Mouse (Mus musculus) inflammation-experienced regulatory T-cells (primary cell): ENCODE data around the gene Isyna1. TPM values are rescaled to one million over a fixed set of nuclear protein-coding genes. Genes with fewer than 3 reads are reported as not detected.

ENCODE experiments used
- polyA plus RNA-seq, 2 experiments: library from polyadenylated mRNA; unstranded; fragments of 100-300 nt; shearing (Covaris generic); gene quantifications; one replicate each; pipeline ENCODE4 v1.2.1; 2017

Gene Isyna1
- polyA plus RNA-seq, result 100 to 1,000 TPM in 1 of 2 experiments, 10 to 100 TPM in 1; 83.1 to 103 TPM

DNA sequence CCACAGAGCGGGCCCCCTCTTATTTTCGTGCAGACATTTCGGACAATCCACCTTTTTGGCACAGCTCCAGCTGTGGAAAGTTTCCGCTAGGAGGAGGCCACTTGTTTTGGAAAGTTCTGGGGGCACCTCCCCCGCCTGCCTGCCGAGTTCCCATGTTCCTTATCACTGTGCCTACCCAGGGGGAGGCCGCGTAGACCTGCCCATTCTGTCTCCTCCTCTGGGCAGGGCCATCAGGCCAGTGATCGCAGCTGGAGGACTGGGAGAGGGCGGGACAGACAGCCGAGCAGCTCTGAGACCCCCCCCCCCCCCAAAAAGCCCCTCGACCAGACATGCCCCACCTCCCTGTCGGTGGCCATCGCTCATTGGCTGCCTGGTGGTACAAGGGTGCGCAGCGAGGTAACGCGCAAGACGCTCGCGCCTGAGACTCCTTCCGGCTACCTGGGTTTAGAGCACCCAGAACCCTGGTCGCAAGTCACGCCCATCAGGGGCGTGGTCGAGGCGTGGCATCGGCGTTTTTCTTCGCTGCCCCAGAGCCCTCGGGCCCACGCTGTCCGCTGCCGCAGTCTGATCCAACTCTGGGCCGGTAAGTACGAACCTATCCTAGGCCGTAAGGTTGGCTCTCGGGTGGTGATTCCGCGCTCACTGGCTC lies at the start of gene Isyna1:
Isyna1 (plus strand) TSS at position 413 of the 649 bp plus-strand sequence.

DNA sequence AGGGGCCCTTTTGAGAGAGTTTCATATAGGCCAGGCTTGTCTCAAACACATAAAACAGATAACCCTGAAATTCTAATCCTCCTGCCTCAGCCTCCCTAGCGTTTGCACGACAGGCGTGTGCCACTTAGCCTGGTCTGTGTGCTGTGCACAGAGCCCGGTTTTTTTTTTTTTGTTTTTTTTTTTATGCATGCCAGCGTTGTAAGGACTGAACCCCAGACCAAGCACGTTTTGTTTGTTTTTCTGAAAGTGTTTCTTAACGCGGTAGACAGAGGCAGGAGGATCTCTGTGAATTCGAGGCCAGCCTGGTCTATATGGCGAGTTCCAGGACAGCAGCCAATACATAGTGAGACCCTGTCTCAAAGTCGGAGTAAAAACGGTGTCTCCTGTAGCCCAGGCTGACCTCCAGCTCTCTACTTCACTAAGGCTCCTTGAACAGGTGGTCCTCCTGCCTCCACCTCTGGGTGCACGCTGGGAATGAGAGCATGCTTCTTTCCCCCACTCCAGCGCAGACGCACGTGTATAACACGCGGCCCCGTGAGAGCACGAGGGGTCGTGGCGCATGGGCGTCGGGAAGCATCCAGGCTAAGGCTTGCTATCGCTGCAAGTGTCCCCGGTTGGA lies 14.7 kb downstream of the Isyna1 start, which contains the start of gene Ssbp4:
Ssbp4 (minus strand) TSS at position 124 of the 619 bp plus-strand sequence.

DNA sequence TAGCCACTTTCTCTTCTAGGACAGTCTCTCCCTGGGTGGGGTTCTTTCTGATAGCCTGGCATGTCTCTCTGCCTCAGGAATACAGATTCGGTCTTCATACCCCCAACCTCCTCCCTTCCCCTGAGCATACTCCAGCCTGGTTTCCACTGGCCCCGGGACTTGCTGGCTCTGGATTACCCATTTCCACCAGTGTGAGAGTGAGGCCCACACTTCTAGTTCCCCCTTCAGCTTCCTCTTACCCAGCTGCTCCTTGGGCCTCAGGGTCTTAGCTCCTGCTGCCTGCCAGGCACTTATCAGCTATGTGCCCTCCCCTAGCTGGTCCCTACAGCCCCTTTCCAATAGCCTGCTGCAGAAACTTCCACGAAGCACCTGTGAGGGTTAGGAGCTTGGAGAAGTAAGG lies 21.7 kb downstream of the Isyna1 start, which contains the start of gene Lrrc25:
Lrrc25 (plus strand) TSS at position 262 of the 400 bp plus-strand sequence.

DNA sequence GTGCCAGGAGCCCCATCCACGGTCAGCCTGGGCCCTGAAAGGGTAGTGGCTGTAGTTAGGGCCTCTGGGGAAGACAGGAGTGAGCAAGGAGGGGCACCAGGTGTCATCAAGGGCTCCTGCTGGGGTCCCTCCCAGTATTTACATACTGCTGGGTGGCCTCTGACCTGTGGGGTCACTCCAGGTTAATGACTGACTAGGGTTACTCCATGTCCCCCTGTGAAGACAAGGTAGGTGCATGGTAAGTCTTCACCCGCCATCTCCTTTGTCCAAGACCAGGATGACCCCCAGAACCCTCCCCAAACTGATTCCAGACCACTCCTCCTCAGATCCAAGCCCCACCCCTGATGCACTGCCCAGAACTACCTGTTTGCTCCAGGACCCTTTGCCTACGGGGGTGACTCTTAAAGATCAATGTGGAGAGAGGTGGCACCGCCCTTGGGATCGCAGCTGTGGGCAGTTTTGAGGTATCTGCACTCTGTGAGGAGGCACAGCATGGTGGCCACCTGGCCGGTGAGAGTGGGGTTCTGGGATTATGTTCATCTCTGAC lies 38.2 kb downstream of the Isyna1 start, which contains the start of gene Gdf15:
Gdf15 (minus strand) TSS at position 111 of the 547 bp plus-strand sequence.

Other genes with a start within 250 kb of the Isyna1 start
- gene Upf1, start 241.1 kb upstream of the Isyna1 start, polyA plus RNA-seq, result 10 to 100 TPM; 78.8 to 89.3 TPM
- gene Comp, start 220.8 kb upstream of the Isyna1 start, polyA plus RNA-seq, result 1 to 10 TPM; 2.0 to 2.9 TPM
- 10 to 100 TPM; 14.4 to 21.9 TPM for gene Crtc1, start 154.8 kb upstream of the Isyna1 start, polyA plus RNA-seq
- gene Klhl26, start 117.4 kb upstream of the Isyna1 start, polyA plus RNA-seq, result 10 to 100 TPM; 18.0 TPM
- not detected for gene Tmem59l, start 107.0 kb upstream of the Isyna1 start, polyA plus RNA-seq
- under 1 TPM; 0.42 to 0.76 TPM for gene Crlf1, start 101.2 kb upstream of the Isyna1 start, polyA plus RNA-seq
- gene Rex1bd, start 87.6 kb upstream of the Isyna1 start, polyA plus RNA-seq, result 100 to 1,000 TPM; 103 to 115 TPM
- gene Uba52, start 83.6 kb upstream of the Isyna1 start, polyA plus RNA-seq, result 100 to 1,000 TPM; 859 to 975 TPM
- 100 to 1,000 TPM; 362 to 377 TPM for gene Fkbp8, start 66.6 kb upstream of the Isyna1 start, polyA plus RNA-seq
- gene Kxd1, start 66.4 kb upstream of the Isyna1 start, polyA plus RNA-seq, result 10 to 100 TPM; 75.4 to 87.4 TPM
- 10 to 100 TPM; 25.3 to 30.2 TPM for gene Ell, start 54.9 kb upstream of the Isyna1 start, polyA plus RNA-seq
- 100 to 1,000 TPM; 132 to 196 TPM for gene Ssbp4, start 14.5 kb downstream of the Isyna1 start, polyA plus RNA-seq
- gene Lrrc25, start 21.8 kb downstream of the Isyna1 start, polyA plus RNA-seq, result under 1 TPM; 0.22 to 0.49 TPM
- gene Gdf15, start 38.1 kb downstream of the Isyna1 start, polyA plus RNA-seq, result under 1 TPM in 1 of 2 experiments, not detected in 1; 0.54 TPM
- 1 to 10 TPM; 1.5 to 4.3 TPM for gene Pgpep1, start 66.0 kb downstream of the Isyna1 start, polyA plus RNA-seq
- gene Lsm4, start 78.9 kb downstream of the Isyna1 start, polyA plus RNA-seq, result 100 to 1,000 TPM; 304 to 322 TPM
- gene Jund, start 104.6 kb downstream of the Isyna1 start, polyA plus RNA-seq, result 100 to 1,000 TPM; 739 to 832 TPM
- gene Iqcn, start 109.1 kb downstream of the Isyna1 start, polyA plus RNA-seq, result 1 to 10 TPM in 1 of 2 experiments, under 1 TPM in 1; 0.08 to 1.1 TPM
- gene Gm3336, start 124.2 kb downstream of the Isyna1 start, polyA plus RNA-seq, result under 1 TPM in 1 of 2 experiments, not detected in 1; 0.56 TPM
- gene Pde4c, start 129.3 kb downstream of the Isyna1 start, polyA plus RNA-seq, result under 1 TPM; 0.37 to 0.56 TPM
- 10 to 100 TPM; 11.1 to 17.4 TPM for gene Rab3a, start 160.3 kb downstream of the Isyna1 start, polyA plus RNA-seq
- gene Mpv17l2, start 166.6 kb downstream of the Isyna1 start, polyA plus RNA-seq, result 10 to 100 TPM; 54.0 to 62.1 TPM
- 10 to 100 TPM; 26.3 to 34.1 TPM for gene Pik3r2, start 182.3 kb downstream of the Isyna1 start, polyA plus RNA-seq
- gene Mast3, start 210.7 kb downstream of the Isyna1 start, polyA plus RNA-seq, result 100 to 1,000 TPM in 1 of 2 experiments, 10 to 100 TPM in 1; 85.6 to 111 TPM
- 10 to 100 TPM; 36.1 to 48.8 TPM for gene Il12rb1, start 214.1 kb downstream of the Isyna1 start, polyA plus RNA-seq
- 10 to 100 TPM; 27.8 to 35.2 TPM for gene Arrdc2, start 245.3 kb downstream of the Isyna1 start, polyA plus RNA-seq